Mouse (Mus musculus) lung, adult 18-20 months (tissue): ENCODE data around the gene Ttf1.
A peak's percentile ranks its signal among the peaks of the same experiment; 100 is the strongest.

Experiments used
- DNase-seq, 2 experiments: peaks; one replicate each; pipeline ENCODE4 v3.0.0; 2022; ENCODE audit warnings: mixed read lengths in 2 of 2

Ttf1 gene

DNA sequence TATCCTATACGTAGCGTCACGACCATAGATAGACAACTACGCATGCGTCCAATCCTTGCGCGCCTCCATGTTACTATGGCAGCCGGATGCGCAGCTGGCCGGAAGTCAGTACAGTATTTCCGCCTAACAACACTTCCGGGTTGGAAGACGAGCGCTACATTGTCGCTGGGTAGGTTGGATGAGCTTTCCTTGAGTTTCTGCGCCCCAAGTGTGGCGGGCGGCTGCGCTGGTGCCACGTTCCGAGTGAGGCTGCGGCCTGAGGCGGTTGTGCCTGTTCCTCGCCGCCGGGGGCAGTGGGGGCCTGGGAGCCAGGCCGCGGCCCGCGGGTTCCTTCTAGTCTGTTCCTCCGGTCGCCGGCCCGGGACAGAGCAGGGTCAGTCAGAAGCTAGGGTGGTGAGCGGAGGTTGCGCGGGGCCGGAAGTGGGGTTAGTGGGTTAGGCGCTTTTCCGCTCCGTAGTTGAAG is at the start of gene Ttf1:
Ttf1 (plus strand) TSS at position 128 of the 463 bp plus-strand sequence.
- peak; percentile 90 to 92 for DNase-seq

DNA sequence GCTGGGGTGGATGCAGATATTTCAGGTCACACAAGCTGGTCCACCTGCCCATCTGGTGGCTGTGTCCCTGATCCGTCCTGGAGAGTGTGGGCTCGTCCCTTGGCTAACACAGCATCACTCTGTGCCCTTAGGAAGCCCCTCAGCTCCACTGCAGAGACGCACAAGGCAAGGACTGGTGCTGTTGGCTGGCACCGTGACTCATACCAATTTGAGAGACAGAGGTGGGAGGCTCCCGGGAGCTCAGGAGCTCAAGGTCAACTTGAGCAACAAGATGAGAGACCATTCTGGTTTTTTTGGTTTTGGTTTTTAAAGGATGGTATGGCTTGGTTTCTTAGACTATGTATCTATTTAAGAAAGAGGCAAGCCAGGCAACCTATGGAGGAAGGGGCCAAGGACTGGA is 47.5 kb upstream of the Ttf1 start:
- DNase-seq, result no peak

DNA sequence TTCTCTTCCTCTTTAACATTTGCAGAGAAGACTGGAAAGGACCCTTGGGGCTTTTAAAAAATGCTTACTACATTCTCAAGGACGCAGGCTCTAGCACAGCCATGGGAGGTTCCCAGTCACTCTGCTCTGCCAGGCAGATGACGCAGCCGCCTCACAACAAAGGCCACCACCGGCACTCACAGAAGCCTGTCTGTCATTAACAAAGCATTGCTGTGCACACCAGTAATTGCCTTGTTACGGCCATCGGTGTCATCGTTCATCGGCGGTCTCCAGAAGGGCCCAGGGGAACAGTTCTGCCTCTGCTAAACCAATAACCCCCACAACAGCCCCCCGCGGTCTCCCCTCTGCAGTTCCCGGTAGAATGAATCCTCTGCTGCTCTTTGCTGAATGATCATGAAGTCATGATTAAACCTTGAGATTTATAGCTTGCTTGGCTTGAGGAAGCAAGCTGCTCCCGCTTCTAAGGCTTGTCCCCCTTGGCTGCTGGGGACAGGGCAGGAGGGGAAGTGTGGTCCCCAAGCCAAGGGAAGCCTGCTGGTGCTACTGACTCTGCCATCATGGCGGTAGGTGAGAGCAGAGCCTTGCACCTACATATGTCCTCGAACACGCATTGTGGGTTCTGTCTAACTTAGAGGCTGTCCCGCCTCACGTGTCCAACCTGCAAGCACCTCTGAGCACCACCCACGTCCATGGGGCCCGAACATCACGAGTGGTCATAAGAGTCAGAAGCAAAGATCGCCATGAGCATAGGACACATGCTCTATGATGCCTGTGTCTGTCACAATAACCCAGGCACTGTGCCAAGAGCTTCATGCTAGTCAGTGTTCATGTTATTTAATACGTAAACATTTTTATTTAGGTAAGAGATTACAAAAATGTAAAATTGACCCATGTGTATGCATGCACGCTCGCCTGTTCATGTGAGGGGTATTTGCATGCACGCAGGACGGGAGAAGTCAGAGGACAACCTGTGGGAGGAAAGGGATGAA is 43.2 kb upstream of the Ttf1 start:
- DNase-seq, result no peak

DNA sequence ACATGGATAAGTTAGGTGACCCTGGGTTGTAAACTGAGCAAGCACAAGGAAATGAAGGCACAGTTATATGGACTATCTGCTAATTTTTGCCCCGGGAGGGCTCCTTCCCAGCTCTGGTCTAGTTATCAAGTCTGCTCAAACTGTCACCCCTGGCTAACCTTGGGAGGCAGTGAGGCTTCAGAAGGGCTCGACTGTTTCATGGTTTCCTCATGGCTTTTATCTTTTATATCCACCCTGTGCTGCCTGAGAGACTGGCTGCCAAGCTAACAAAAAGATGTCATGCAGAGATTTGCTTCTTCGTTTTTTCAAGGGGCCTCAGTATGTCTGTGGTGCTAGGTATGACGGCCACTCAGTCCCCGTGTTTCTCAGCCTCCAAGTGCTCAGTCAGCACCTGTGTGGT is 41.4 kb upstream of the Ttf1 start:
- no peak for DNase-seq

DNA sequence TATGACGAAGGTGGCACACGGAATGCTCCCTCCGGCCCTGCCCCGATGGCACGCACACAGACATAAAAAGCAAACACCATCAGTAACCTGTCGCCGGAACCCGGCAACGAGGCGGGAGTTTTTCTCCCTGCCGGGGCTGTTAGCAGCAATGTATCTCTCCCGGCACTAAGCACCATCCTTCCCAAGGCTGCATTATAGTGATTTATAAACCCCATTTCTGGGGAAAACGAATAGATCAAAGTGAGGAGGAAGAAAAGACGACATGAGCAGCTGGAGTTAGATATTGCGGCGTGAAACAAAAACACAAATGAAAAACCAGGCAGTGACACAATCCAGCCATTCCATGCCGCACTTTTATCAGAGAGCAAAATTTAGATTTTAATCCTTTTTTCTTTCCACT is 39.0 kb upstream of the Ttf1 start:
- no peak for DNase-seq

DNA sequence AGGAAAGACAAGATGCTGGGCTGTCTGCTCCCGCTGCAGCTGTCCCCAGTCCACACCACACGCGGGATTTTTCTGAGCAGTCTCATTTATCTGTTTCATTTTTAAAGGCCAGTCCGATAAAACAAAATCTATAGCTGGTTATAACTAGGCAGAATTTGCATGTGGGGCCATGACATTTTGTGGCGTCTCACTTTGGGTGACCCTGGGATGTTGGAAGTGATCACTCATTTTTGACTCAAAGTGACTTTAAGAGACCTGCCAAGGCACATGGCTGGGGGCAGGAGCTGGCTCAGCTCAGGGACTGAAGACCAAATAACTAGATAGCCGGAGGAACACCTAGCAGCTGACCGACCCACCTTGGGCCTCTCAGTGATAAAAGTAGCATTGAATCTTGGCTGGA is 37.1 kb upstream of the Ttf1 start:
- no peak for DNase-seq

DNA sequence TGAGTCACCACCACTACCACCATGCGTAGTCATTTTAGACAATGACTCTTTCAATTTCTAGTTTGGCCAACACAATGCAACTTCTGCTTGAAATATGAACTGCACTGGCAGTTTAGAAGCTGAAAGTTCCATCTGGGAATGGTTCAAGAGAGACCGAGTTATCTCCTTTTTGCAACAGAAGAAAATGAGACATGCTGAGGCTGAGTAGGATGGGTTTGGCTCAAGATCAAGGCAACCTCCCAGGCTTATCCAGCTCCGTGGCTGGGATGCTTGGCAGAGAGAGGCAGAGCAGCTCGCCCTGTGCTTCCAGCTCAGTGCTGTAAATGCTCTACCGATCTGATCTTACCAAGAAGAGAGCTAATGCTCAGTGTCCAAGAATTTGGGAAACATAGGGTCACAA is 34.8 kb upstream of the Ttf1 start:
- no peak for DNase-seq

DNA sequence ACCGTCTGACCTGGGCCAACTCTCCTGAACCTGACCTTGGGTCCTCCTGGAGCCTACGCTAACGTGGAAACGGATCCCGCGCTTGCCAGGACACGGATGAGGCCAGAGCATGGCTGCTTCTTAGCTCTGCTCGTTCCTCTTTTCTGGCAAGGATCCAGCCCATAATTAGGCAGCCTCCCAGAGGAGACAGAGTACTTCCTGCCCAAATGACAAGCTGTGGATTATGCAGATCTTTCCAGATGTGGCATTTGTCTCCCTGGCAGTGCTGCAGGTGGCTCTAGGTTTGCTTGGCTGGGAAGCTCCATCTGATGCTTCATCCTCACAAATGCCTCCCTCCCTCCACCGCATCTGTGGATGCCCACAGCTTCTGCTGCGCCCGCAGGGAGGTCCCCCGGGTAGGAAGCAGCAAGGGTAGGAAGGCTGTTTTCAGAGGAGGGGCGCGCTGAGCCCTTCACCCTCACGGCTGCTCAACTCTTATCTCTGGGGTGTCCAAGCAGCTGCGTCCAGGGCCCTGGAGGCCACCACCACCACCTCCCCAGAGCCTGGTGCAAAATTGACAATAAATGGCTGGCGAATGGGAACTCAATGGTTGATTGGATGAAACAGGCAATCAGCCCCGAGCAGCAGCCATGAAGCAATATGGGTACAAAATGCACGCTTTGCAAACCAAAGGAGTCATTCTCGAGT is 29.9 kb upstream of the Ttf1 start:
- DNase-seq, result no peak

DNA sequence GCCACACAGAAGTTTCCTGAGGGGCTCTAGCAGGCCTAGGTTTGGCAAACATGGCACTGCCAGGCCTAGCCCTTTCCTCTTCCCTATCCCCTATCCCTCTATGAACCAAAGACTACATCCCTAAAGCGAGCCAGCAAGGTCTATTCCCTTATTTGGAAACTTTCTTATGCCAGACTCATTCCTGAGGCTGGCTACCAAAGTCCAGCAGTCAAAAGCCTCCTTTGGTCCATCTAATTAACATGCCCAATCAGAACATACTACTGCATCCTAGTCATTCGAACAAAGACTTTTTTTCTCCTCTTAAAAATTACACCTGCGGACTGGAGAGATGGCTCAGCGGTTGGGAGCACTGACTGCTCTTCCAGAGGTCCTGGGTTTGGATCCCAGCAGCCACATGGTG is 28.1 kb upstream of the Ttf1 start:
- no peak for DNase-seq

DNA sequence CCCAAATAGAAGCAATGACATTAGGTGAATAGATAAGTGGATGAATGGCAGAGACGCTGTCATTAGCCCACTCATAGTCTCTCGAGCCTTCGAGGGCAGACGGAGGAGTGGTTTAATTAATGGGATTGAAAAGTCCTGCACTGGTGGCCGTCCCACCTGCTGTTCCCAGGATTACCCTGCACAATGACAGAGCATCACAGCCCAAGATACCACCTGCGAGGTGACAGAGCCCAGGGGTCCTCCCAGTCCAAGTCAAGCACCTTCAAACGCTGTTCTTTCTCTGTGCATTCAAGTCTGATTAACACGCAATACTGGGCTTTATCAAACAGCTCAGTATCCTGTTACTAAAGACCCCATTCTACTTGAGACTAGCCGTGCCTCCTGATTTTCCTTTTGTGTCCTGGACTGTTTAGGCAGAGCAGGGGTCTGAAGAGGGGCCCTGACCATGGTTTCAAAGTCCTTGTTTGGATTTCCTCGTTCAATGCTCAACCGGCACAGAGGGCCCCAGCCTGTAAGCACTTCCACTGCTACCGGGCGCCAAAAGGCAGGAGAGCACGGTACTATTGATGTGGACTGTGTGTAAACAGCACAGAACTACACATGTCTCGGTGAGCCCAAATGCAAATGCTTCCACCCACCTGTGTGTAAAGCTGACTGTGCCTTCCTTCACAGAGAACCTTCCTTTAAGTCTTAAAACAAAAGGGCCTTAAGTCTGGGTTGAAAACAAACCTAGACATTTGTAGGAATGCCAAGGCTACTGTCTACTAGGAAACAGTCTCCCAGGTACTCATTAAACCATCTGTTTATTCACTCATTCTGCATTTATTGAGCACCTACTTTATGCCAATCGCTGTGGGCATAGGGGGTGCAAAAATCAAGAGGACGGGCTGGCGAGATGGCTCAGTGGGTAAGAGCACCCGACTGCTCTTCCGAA is 25.3 kb upstream of the Ttf1 start:
- no peak for DNase-seq

DNA sequence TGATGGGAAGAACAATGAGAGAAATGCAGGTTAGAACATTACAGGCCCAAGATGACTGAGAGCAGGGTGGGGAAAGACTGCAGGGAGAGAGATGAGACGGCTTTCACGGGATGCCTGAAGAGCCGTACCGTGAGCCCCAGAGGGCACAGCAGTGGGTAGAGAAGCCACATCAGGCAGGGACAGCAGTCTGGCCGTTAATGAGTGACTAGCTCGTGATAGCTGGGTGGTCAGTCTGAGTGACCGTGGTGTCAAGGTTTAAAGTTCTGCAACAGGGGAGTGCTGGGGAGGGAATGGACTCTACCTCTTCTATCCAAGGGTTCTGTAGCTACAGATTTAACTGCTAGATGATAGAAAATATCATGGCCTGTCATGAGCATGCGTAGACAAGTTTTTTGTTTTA is 24.4 kb upstream of the Ttf1 start:
- DNase-seq, result no peak

DNA sequence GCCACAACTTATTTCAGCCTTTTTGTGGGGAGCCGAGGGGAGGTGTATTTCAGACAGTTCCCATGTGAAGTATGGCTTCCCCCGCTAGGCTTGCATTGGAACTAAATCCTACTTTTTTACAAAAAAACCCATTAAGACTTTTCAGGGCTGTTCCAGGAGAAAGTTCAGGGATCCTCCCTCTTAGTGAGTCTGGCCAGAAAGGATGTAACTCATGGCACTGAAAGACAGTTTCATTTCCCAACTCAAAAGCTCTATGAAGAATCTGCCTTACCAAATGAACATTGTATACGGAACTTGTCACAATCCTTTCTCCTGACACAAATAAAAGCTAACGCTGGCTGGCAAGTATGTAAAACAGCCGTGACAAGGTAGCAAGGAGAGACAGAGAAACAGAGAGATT is 20.3 kb upstream of the Ttf1 start:
- DNase-seq, result no peak

DNA sequence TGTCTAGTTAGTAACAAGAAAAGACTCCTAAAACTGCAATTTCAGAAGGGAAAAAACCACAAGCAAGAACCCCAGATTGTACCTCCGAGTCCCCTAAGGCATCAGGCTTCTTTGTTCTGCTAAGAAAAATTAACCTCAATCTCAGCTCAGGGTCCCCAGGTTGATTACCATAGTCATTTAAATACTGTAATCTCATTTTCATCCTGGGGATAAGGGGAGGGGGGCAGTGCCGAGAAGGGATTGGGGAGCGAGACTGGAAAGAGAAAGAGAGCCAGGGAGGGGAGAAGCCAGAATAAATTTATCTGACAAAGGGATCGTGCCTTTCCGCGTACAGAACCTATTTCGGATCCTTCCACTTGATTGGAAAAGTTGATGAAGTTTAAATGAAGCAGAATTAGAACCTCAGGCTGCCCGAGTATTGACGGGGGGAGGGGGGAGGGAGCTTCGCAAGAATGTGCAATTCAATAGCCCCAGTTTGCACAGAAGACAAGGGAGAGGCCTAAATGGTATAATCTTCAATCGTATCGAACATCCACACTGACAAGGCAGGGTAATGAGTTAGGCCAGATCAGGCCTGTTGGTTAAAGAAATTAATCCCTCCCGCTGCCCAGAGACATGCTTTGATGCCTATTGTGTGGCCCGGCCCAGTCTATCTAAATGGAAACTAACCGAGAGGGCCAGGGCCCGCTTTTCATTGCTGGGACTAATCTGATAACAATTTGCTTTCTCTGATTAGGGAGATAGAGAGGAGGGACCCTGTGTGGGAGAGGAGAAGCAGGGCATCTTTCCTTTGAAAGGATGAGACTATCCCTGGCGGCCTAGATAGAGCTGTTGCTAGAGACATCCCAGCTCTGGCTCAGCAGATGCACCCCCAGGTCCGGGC is 19.2 kb upstream of the Ttf1 start:
- no peak for DNase-seq

DNA sequence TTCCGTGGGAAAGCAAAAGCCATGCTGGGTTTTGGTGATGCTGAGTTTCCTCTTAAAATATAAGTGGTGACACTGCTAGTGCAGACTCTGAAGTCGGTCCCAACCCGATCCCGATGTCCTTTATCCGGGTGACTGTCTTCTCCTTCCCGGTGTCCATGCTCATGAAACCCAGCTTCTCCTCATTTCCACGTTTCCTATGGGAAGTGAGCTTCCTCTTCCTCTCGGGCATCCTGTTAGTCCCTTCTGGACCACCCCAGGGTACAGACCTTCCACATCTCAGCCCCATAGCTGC is 18.6 kb upstream of the Ttf1 start:
- no peak for DNase-seq

DNA sequence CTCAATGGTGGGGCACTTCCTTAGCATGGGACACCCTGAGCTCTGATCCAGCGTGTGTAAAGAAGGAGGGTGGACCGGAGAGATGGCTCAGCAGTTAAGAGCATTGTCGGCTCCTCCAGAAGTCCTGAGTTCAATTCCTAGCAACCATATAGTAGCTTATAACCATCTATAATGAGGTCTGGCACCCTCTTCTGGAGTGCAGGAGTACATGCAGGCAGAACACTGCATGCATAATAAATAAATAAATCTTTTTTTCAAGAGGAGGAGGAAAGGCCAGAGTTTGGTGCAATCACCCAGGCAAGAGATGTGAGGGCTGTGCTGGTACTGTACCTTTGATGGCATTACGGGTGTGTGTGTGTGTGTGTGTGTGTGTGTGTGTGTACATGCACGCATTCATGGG is 17.9 kb upstream of the Ttf1 start:
- DNase-seq, result no peak

DNA sequence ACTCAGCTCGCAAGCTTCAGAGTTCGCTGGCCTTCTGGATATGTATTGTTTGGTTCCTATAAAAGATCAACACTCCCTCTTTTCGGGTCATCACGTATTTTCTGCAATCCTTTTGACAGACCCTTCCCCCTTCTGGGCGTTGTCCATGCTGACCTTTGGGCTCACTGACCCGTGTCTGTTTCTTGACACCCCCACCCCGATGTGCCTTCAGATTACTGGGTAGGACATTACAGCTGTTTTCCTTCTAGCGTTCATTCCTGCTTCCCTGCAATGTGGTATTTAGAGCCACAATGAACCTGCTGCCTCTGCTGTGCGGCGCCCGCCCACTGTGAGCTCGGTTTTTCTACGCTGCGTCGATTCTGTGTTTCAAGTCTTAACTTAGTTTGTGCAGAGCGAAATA is 13.9 kb upstream of the Ttf1 start:
- DNase-seq, result no peak

DNA sequence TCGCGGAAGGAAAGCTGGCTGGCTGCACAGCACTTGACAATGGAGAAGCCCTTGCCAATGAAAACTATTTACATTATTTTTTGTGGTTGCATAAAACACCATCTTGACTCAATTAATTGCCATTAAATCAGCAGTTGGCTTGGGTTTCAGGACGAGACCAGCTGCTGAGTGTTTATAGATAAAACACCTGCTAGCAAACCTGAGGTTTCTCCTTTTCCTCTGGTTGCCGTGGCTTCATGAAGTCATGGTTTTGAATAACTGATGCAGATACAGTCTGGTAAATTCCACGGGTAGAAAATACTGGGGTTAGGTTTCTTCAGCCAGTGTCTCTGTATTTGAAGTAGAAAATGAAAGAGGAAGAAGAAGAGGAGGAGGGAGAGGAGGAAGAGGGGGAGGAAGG is 8.1 kb upstream of the Ttf1 start:
- DNase-seq, result no peak

DNA sequence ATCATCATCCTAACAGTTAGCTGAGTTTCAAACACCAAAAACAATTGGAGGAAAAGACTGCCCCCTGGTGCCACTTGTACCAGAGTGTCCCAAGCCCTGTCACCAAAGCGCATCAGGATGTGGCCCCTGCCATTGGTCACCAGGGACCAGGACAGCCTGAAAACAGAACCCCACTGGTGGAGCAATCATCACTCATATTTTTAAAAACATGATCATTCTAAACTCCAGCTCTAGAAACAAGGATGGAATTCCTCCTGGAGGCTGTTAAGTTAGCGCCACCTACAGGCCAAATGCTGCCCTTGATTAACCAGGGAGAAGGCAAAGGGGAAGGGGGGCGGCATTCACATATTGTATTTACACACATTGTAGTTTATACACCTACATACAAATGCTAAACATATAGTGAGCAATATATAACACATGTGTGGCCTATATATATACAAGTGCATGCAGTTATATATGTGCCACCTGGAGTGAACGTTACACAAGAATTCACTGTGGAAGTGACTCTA is 7.1 kb upstream of the Ttf1 start:
- DNase-seq, result peak; percentile 30 to 42

DNA sequence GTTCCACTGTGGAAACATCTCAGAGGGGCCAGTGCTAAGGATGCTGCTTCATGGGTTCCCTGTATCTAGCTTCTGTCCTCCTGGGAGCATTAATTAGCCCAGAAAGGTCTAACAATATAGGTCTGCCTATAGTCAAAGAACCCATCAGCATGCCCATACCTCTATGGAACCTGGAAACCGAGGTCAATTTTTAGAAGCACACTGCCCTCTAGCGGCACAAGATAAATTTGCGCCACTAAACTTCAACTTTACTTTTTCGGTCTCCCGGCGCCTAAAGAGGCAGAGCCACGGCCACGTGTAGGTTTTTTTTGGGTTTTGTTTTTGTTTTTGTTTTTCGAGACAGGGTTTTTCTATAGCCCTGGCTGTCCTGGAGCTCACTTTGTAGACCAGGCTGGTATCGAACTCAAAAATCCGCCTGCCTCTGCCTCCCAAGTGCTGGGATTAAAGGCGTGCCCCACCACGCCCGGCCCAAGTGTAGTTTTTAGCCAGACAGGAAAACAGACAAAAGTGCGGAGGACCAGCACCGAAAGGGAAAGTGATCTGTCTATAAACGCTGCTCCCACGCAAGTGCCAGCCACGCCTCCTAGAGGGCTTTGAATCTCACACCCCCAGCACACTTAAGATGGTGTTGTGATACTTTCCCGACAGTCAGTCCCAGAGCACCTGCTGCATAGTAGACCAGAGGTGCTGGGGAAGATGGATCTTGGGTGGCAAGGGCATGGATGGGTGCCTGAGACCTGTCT is 6.1 kb upstream of the Ttf1 start:
- peak; percentile 41 to 51 for DNase-seq

DNA sequence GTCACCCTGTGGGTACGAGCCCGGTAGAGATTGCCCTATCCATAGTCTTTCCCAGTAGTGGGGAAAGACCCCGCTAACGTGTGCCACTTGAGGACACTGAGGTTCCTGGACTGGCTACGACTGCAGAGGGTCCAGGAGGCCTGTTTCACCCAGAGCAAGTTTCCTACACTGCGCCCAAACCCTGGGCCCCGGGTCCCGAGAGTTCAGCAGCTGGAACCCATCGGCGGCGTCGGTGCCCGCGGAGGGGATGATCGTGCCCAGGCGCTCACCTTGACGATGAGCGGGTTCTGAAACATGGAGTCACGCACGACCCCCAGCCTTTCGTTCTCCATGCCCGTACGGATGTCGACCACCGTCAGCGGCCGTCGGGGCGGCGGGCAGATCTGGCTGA is 5.5 kb upstream of the Ttf1 start:
- DNase-seq, result no peak

DNA sequence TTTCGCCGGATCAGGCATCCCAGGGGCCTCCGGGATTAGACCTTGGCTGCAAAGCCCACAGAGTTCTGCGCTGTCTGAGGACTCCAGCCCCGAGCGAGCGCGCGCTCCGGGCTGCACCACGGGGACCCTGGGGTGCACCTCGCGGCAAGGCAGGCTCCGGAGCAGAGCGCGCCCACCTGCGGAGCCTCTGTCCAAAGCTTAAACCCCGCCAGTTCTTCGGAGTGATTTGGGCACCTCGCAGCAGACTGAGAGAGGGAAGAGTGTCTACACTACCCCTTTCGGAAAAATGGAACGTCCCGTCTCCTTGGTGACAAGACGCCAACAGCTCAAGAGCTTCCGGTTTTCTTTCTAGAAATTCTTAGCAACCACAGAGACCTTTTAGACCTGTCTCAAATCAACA is 5.1 kb upstream of the Ttf1 start, which contains the start of gene Cfap77:
Cfap77 (minus strand) TSS at position 76 of the 400 bp plus-strand sequence.
- peak; percentile 66 for DNase-seq
